Mouse (Mus musculus) cerebellum, postnatal 4 days (tissue): ENCODE results near the gene Smyd3.
A peak's percentile ranks its signal among the peaks of the same experiment; 100 is the strongest.
"Not testable (repeated sequence)": the region's sequence is repeated elsewhere in the genome, so short reads cannot be mapped to it uniquely, and the experiment has no call there.

Experiments used
- DNase-seq, 2 experiments: peaks; one replicate each; pipeline ENCODE4 v3.0.0; 2022; ENCODE audit warnings: low spot score in 2 of 2, mixed read lengths in 1 of 2

Gene Smyd3

DNA sequence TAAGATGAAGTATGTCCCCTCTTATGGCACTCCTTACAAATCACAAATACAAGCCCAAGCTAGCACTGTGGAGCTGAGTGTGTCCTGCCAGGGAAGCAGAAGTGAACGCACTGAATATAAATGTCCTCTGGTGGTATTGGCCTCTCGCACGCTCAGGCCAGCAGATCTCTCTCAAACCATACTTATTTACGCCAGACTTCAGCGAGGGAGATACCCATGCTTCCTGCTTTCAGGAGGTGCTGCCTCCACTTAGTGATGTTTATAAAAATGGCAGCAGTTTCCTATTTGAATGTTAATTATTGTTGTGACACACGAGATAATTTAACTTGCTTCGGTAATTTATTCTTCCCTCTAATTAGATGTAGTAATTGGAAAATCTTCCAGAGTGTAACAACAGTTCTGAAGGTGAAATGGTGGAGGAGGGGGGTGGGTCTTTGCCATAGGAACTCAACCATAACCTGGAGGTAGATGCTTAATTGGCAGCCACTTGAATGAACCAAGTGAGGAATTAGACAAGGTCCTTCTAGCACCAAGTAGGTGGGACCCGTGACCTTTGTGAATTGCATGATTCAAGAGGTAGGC lies 224.0 kb downstream of the Smyd3 start:
- DNase-seq = no peak

GRCm38 (mm10) chr1:179290181-179290580 lies 227.7 kb downstream of the Smyd3 start:
- not testable (repeated sequence) for DNase-seq

DNA sequence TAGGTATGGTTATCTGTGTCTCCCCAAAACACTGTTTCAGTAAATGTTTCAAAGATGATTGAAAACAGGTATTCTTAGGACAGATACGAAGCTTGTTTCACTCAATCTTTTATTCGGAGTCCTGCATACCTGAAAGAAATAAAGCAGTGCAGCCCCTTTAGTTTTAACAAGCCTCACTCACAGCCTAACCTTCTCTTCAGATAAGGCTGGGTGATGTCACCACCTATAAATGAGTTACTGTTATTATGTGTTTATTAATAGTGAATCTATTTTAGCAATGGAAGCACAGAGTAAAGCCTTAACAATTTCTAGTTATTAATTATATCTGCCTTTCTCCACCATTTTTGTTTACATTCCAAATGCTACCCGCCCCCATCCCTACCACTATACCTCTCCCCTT lies 228.1 kb downstream of the Smyd3 start:
- no peak for DNase-seq

DNA sequence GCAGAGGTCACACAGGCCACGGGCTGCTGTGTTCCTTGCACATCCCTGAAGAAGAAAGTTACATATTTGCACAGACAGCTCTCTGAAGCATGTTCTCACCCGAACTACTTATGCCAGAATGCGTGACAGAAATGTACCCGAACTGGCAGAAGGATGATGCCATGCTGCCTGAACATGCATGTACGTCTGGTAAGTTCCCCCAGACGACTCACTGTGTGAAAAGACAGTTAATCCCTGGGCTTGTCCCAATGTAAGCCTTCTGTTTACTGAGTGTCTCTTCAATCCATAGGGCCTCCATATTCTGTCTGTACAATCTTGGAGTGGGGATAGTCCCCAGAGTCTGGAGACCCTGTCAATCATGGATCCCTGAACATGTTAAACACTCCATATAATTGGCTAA lies 231.1 kb downstream of the Smyd3 start:
- DNase-seq = no peak

DNA sequence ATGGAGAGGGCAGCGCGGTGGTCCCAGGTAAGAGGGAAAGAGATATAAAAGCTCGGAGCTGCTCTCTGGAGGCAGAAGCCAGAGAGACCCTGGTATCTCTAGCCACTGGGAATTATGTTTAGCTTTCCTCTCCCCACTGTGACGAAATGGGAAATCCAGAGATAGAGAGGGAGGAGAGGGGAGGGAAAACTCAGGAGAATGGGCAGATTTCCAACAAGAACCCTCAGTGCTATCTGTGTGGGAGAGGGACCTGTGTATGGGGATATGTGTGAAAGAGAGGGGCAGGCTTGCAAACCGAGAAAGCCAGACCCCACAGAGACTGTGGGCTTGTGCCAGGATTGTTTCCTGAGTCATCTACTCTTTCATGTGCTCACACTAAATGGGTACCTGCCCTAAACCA lies 235.0 kb downstream of the Smyd3 start:
- DNase-seq = no peak

GRCm38 (mm10) chr1:179281401-179282121 lies 236.3 kb downstream of the Smyd3 start:
- DNase-seq = peak in 1 of 2 experiments; percentile 18

DNA sequence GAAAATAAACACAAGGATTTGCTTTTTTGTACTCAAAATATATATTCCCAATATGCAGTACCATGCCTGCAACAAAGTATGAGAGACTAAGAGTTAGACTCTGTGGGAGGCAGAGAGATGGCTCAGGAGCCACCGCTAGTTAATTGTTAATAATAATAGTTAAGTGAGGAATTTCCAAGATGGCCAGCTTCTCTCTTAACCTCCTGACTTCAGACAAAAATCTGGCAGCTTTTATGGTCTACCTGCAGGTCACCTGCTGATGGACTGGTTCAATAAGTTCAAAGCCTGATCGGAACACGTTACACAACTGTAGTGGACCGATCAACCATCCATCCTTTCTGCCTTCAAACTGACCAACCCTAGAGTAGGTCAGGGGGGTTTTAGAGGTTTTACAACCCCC lies 238.7 kb downstream of the Smyd3 start:
- no peak for DNase-seq

DNA sequence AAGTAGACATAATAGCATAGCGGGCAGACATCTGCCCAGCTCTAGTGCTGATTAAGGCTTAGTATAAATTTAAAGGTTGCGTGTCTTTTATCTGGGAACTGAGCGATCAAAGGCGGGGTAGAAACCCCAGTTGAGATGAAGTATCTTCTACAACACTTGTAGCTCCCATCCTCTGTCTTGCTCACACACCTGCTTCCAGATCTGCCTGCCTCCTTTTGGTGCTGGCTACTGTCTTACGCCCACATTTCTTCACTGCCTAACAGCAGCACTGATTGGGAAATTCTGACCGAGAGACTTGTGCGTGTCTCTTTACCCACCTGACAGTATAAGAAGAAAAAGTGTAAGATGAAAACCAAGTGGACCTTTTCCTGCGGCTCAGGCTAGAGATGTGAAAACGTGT lies 240.5 kb downstream of the Smyd3 start:
- DNase-seq = no peak

DNA sequence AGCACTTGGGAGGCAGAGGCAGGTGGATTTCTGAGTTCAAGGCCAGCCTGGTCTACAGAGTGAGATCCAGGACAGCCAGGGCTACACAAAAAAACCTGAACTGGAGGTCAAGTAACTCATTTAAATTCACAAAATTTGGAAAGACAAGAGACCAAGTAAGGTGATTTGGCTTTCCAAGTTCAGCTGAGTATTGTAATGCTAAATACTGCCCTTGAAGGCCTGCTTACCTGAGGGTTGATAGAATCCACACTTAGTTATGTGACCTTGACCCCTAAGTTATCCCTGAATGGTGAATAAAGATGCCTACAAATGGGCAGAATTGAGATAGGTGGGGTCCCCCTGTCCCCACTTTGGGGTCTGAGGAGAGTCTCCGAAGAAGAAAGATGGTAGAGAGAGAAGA lies 241.0 kb downstream of the Smyd3 start:
- no peak for DNase-seq

- DNase-seq = no peak
These were observed 244.9 kb downstream of the Smyd3 start for GRCm38 (mm10) chr1:179272926-179273325.

GRCm38 (mm10) chr1:179272351-179272750 lies 245.5 kb downstream of the Smyd3 start:
- no peak for DNase-seq

GRCm38 (mm10) chr1:179266936-179267335 lies 250.9 kb downstream of the Smyd3 start:
- no peak for DNase-seq

DNA sequence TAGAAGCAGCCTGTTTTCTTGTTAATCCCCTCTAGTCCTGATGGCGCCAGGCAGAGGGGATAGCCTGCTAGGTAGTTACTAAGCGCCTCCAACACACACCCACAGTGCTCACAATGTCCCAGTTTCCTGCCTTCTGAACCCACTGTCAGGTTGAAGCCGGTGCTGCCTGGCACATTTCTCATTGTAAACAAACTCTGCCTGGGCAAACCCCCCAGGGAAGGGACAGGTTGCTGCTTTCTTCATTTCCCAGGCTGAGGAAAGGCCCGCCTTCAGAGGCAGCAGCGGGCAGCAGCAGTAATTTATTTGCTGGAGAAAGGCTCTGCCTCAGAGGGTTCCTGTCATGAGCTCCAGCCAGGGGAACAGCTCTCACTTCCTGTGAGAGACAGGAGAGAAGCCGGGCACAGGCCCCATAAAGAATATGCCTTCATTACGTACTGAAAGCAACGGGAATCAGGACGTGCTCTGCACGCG lies 256.3 kb downstream of the Smyd3 start:
- no peak for DNase-seq

DNA sequence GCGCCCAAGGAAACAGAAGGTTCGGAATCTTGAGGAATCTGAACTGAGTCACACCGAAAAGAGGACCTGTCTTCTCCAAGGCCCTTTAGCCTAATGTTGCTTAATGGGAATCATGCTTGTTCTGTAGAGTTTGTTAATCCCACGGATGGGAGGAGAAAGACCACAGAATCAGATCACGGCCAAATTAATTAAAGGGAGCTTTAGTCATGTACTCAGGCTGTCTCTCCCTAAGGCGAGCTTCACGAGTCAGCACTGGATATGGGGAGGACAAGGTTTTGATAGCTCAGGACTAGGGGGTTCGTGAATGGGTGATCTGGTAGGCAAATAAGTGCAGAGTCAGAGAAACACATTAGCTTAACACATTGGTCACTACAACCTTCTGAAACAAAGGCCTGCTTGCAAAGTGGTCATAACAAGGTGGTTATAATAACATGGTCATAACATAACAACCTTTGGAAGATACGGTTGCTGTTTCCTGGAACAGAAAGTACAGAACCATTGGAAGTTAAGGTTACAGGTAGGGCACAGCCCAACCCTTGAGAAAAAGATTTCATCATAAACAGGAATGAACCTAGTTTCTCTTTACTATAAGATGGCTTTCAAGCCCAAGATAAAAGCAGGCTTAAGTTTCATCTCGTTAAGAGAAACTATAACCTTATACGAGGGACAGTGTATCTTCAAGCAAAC lies 261.9 kb downstream of the Smyd3 start:
- no peak for DNase-seq

- DNase-seq = no peak
These were observed 263.3 kb downstream of the Smyd3 start for GRCm38 (mm10) chr1:179254531-179254930.

DNA sequence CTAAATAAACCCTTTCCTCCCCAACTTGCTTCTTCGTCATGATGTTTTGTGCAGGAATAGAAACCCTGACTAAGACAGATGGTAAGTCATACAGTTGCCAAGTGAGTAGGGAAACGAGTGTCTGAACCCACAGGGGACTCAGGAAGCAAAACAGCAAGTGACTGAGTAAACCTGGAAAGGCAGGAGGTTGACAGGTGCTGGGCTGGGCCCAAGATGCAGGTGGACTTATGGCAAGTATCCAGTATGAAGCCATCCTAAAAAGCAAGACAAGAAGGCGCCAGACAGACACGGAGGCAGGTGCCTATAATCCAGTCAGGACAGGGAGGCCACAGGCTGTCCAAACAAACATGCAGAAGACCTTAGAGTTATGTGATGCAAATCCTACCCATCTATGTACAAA lies 265.2 kb downstream of the Smyd3 start:
- no peak for DNase-seq

DNA sequence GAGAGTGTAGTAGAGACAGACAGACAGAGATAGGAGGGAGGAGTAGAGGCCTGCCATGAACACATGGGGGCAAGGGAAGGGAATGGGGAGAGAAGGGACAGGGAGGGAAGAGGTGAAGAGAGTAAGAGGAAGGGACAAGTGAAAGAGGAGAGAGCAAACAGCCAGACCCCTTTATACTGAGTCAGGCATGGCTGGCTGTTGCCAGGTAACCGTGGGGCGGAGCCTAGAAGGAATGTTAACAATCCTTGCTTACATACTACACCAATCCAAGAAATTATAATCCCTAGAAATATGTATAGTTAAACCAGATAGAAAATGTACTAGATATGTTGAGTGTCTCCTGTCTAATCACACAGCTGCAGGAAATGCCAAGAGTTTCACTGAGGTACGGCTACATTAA lies 267.5 kb downstream of the Smyd3 start:
- DNase-seq = no peak

- no peak for DNase-seq
These were observed 274.3 kb downstream of the Smyd3 start for GRCm38 (mm10) chr1:179243554-179243953.

DNA sequence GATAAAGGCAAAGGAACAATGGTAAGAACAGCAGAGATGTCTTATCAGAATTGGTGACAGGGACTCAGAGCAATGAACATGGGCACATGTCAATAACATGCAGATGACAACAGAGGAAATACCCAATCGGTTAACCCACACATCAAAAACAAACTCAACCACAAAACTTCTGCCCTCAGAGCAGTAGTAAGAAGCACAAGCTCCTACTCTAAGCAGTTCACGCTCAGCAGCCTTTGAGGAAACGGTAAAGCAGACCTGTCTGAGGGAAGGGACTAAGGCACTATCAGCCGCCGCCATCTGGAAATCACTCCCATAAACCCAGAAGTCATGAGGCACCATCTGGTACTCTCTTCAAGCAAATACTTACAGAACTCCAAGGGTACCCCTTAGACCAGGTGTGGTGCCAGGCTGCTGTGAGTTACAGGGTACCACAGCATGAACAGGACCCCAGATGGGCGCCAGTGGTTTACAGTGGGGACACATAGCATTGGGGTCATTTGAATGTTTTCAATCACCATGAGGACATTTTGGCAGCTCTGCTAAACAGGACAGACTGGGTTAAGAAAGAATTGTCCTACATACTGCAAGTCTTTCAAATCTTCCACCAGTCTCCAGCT lies 277.1 kb downstream of the Smyd3 start:
- no peak for DNase-seq

- DNase-seq = no peak
These were observed 279.2 kb downstream of the Smyd3 start for GRCm38 (mm10) chr1:179238639-179239038.

DNA sequence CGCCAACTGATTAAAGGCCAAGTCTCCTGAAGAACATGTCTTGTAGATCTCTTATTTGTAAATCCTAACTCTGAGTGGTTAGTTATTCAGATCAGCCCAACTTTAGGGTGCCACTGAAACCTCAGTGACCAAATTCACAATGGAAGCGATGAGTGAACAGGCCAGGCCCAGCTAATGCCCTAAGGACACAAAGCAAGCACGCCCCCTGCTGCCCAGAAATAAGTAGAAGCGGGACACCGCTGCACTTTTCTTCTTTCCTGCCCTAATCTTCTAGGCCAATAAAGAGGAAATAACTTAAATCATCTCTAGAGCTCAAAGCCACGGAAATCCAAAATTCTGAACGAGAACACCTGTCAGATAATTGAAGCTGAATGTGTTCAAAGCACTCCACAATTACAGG lies 279.9 kb downstream of the Smyd3 start:
- peak in 1 of 2 experiments; percentile 28 for DNase-seq

GRCm38 (mm10) chr1:179236217-179236840 lies 281.5 kb downstream of the Smyd3 start:
- no peak for DNase-seq
